Mouse (Mus musculus) kidney, postnatal 0 days (tissue): ENCODE measurements around the gene Rmnd5a. TPM values are rescaled to one million over a fixed set of nuclear protein-coding genes. Genes with fewer than 3 reads are reported as not detected.
"Not testable (repeated sequence)": the region's sequence is repeated elsewhere in the genome, so short reads cannot be mapped to it uniquely, and the experiment has no call there.

Source experiments
- ATAC-seq: fragments of 200-750 bp; cut with Nextera tagmentation; replicated peaks from 2 replicates; pipeline ENCODE4 v1.8.0; 2017; ENCODE audit warnings: low read depth, moderate number of reproducible peaks, moderate TSS enrichment, moderate library complexity; ENCODE audit not compliant: low FRiP score
- DNase-seq: peaks from one replicate; pipeline ENCODE4 v3.0.0-alpha.2; 2016; ENCODE audit warnings: low spot score
- H3K27ac ChIP-seq: fragments of 300-500 bp; sonication (generic); 2 replicates; pipeline ENCODE4 v1.5.1; 2014; ENCODE audit warnings: mild to moderate bottlenecking
- H3K27me3 ChIP-seq: fragments of 300-500 bp; sonication (generic); 2 replicates; pipeline ENCODE4 v1.6.1; 2014; ENCODE audit warnings: low read length, mixed read lengths; ENCODE audit not compliant: insufficient read depth
- H3K36me3 ChIP-seq: fragments of 300-500 bp; sonication (generic); 2 replicates; pipeline ENCODE4 v1.6.1; 2014; ENCODE audit warnings: low read length, mixed read lengths; ENCODE audit not compliant: insufficient read depth
- H3K4me1 ChIP-seq: fragments of 300-500 bp; sonication (generic); replicated peaks from 2 replicates; pipeline ENCODE4 v1.6.1; 2014; ENCODE audit warnings: antibody characterized with exemption, low read length, mixed read lengths; ENCODE audit not compliant: insufficient read depth
- H3K4me2 ChIP-seq: fragments of 300-500 bp; sonication (generic); 2 replicates; pipeline ENCODE4 v1.6.1; 2014; ENCODE audit warnings: mild to moderate bottlenecking, low read length, moderate library complexity, mixed read lengths
- H3K4me3 ChIP-seq: fragments of 300-500 bp; sonication (generic); replicated peaks from 2 replicates; pipeline ENCODE4 v1.5.1; 2014; ENCODE audit warnings: low read depth, low read length
- H3K9ac ChIP-seq: fragments of 300-500 bp; sonication (generic); 2 replicates; pipeline ENCODE4 v1.6.1; 2014; ENCODE audit warnings: low read depth, low read length
- H3K9me3 ChIP-seq: fragments of 300-500 bp; sonication (generic); replicated peaks from 2 replicates; pipeline ENCODE4 v1.6.1; 2016; ENCODE audit warnings: low read length, inconsistent platforms, mixed read lengths
- CTCF ChIP-seq: IDR thresholded peaks from 2 replicates; pipeline ENCODE4 v1.5.1; 2016; ENCODE audit warnings: antibody characterized with exemption, low read depth, mild to moderate bottlenecking, moderate library complexity
- whole genome bisulfite sequencing: fragments of 180-500 bp; shearing (Covaris S2); extraction: QIAGEN DNeasy Blood & Tissue Kit; methylation state at CpG from one replicate; pipeline ENCODE4 v1.1.7; 2014; 5-methylcytosine and 5-hydroxymethylcytosine counted together
- polyA plus RNA-seq: library from polyadenylated mRNA; unstranded; fragments of >200 nt; fragmentation: Nextera tagmentation; extraction: Ambion mirVana; gene quantifications from 2 replicates; pipeline ENCODE4 v1.2.1, GENCODE M21; 2015

The Rmnd5a gene
- polyA plus RNA-seq, 1 experiment from 2014 or later = 15.4 TPM

DNA sequence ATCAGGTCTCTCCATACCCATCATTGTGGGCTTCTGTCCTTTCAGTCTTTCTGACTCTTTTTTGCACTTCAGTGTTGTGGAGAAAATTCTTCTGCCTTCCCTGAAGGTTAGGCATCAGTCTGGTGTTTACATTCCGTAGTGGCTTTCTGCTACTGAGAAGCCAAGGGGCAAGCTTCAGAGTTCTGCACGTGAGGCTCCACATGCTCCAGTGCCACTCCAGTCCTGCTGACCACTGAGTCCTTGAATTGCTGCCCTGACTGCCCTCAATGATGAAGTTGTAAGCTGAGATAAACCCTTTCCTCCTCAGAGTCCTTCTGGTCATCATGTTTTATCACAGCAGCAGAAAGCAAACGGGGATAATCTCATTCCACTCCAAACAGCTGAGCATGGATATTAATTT, 28.9 kb upstream of the Rmnd5a start:
- H3K9me3 ChIP-seq = no peaks in the 10 kb centered on the region
- H3K4me3 ChIP-seq = no peak overlapping the region
- 41% methylated on average over 3 of the region's 3 CpGs for WGBS
- H3K27ac ChIP-seq = no peak overlapping the region
- no peak overlapping the region for H3K4me2 ChIP-seq
- DNase-seq = no peak
- no peaks in the 10 kb centered on the region for H3K27me3 ChIP-seq
- no peaks in the 10 kb centered on the region for H3K36me3 ChIP-seq
- ATAC-seq = no peak
- H3K4me1 ChIP-seq = no peaks in the 10 kb centered on the region
- no peak overlapping the region for H3K9ac ChIP-seq
- TF ChIP-seq CTCF = no peak

DNA sequence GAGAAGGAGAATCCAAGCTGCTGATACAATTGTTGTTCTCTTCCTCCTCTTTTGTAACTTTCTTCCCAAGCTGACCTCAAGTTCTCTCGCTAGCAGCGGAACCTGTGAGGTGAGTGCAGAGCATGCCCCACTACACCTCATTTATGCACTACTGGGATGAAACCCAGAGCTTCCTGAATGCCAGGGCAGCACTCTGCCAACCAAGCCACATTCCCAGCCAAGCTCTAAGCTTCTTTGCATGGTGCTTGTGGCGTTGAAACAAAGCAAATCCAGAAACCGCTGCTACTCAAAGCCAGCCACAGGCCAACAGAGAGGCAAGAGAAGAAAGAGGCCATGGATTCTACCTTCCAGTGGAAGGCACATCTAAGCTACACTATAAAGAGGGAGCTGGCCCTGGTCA, 27.3 kb upstream of the Rmnd5a start:
- no peak for TF ChIP-seq CTCF
- Histone ChIP-seq H3K4me3 (no peak overlapping the region), H3K27me3 (no peaks in the 10 kb centered on the region), H3K27ac (no peak overlapping the region), H3K9me3 (no peaks in the 10 kb centered on the region), H3K4me1 (no peaks in the 10 kb centered on the region), H3K36me3 (no peaks in the 10 kb centered on the region), H3K9ac (no peak overlapping the region), H3K4me2 (no peak overlapping the region)
- ATAC-seq (no peak), DNase-seq (no peak)
- WGBS = 82% methylated on average over 4 of the region's 4 CpGs

DNA sequence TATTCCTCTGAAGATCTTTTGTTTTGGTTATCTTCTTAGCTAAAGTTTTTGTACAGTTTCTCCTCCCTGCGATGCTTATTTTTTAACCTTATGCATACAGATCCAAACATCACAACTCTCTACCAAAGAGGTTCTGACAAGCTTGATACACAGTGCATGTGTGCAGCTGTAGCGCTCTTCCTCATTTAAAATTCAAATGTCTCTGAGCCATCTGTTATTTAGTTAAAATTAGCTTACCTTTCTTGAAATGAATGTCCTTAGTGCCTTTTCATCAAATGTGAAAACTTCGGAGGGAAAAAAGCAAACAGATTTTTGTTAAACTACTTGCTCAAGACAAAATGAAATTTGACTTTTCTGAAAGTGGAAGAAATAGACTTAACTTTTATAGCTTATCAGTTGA, 24.7 kb upstream of the Rmnd5a start:
- Histone ChIP-seq H3K4me3 (no peak overlapping the region), H3K27me3 (no peaks in the 10 kb centered on the region), H3K4me2 (no peak overlapping the region), H3K4me1 (no peaks in the 10 kb centered on the region), H3K27ac (no peak overlapping the region), H3K36me3 (no peaks in the 10 kb centered on the region), H3K9ac (no peak overlapping the region), H3K9me3 (no peaks in the 10 kb centered on the region)
- DNase-seq = no peak
- TF ChIP-seq CTCF = no peak
- ATAC-seq = no peak
- WGBS = 94% methylated on average over 3 of the region's 3 CpGs

DNA sequence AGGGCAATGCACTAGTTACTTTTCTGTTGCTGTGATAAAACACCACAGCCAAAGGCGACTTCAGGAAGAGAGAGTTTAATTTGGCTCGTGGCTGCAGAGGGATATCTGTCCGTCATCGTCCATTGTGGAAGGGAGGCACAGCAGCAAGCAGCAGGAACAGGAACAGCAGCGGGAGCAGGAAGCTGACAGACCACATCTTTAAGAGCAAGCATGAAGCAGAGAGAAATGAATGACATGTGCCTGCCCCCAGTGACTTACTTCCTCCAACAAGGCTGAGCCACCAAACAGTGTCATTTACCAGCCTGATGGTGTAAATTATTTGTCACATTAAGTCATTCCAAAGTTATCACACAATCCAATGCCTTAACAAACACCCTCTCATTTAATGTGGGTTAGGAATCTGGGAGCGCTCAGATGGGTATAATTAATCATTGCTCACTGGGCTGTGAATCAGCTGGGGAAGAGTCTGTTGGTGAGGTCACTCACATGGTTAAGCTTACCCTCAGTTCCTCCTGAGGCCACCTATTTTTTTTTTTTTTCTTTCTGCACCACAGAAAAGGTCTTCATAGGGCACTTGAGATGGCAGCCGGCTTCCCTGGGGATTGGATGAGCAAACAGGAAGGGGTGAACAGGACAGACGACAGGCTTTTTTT, 17.6 kb upstream of the Rmnd5a start:
- no peak overlapping the region for H3K4me3 ChIP-seq
- H3K9me3 ChIP-seq = no peaks in the 10 kb centered on the region
- 69% methylated on average over 8 of the region's 8 CpGs for WGBS
- TF ChIP-seq CTCF = no peak
- ATAC-seq (peak; percentile 54; the same call in 1 of the 2 replicates), DNase-seq (no peak)
- H3K9ac ChIP-seq = no peak overlapping the region
- no peaks in the 10 kb centered on the region for H3K27me3 ChIP-seq
- no peaks in the 10 kb centered on the region for H3K36me3 ChIP-seq
- no peak overlapping the region for H3K4me2 ChIP-seq
- H3K4me1 ChIP-seq = no peaks in the 10 kb centered on the region
- H3K27ac ChIP-seq = no peak overlapping the region

DNA sequence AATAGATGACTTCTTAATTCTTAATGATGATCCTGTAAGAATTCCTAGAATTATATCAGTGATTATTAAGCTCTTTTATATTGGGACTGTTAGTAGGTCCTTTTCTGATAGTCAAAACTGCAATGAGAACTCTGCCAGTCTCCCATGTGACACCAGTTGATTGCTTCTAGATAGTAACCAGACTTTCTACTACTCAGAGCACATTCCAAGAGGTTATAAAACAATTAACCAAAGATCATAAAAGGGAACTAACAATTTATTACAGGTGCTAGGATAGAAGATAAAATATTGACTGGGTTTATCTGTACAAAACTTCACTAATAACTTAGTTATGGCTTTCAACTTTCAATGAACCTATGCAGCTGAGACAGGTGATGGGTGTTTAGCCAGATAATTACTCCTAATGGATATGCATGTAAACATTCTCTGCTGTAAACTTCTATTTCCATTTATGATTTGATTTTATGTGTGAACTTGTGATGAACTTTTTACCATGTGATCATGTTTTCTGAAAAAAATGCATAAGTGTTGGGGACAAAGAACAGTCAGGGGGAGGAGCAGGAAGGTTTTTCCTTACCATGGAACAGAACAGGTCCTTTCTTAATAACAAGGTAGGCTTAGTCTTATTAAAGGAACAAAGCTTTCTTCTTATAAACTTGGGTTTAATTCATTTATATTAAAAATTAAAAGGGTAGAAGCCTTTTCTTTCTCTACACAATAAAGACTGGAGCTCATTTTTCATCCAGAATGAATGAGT, 13.7 kb upstream of the Rmnd5a start:
- not testable (repeated sequence) for H3K9me3 ChIP-seq, ATAC-seq, H3K36me3 ChIP-seq, H3K4me2 ChIP-seq, H3K27ac ChIP-seq, H3K4me1 ChIP-seq, H3K27me3 ChIP-seq, H3K9ac ChIP-seq, H3K4me3 ChIP-seq, DNase-seq

DNA sequence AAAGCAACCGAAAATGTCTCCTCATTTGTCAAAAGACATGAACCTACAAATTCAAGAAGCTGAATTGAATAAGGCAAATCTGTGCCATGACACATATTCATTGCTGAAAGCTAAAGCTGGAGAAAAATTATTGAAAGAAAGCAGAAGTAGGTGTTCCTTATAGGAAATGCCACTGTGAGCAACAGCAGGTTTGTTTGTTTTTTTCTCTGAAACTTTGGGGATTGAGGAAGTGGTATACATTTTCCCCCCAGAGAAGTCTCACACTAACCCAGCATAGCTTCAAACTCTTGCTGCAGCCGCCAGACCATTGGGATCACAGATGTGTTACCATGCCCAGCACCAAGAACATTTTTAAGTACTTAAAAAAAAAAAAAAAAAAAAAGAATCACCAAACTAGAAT, 12.4 kb upstream of the Rmnd5a start:
- WGBS = 76% methylated on average over 2 of the region's 2 CpGs
- no peak for DNase-seq
- H3K27me3 ChIP-seq = no peaks in the 10 kb centered on the region

DNA sequence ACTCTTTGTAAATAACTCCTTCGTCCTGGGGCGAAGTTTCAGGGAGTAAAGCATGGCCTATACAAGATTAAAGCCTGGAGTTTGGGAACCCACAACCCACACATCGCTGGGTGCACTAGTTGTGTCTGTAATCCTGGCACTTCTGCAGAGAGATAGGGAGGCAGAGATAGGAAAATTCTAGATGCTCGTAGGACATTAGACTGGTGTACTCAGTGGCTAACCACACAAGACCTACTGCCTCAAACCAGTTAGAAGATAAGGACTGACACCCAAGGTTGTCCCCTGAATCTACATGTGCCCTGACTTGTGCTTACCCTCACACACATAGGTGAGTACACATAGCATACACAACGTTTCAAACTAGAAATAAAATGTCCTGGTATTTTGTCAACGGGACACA, 5.1 kb upstream of the Rmnd5a start:
- H3K9me3 ChIP-seq = no peaks in the 10 kb centered on the region
- no peak for TF ChIP-seq CTCF
- WGBS = 86% methylated on average over 6 of the region's 6 CpGs

More for the DNA sequence above, 12.4 kb upstream of the Rmnd5a start:
- Histone ChIP-seq H3K27ac (no peak overlapping the region), H3K9ac (no peak overlapping the region), H3K4me2 (no peak overlapping the region), H3K36me3 (no peaks in the 10 kb centered on the region), H3K4me1 (no peaks in the 10 kb centered on the region), H3K4me3 (no peak overlapping the region), H3K9me3 (no peaks in the 10 kb centered on the region)
- ATAC-seq = no peak
- no peak for TF ChIP-seq CTCF

More for the DNA sequence above, 5.1 kb upstream of the Rmnd5a start:
- no peak overlapping the region for H3K27ac ChIP-seq
- no peak for ATAC-seq
- no peak overlapping the region for H3K4me2 ChIP-seq
- DNase-seq = no peak
- H3K4me3 ChIP-seq = no peak overlapping the region
- H3K27me3 ChIP-seq = no peaks in the 10 kb centered on the region
- no peak overlapping the region for H3K9ac ChIP-seq
- no peaks in the 10 kb centered on the region for H3K36me3 ChIP-seq
- H3K4me1 ChIP-seq = no peaks in the 10 kb centered on the region; the same call in 1 of the 2 replicates
